Mouse (Mus musculus): ENCODE data around the gene Ptprj. TPM values are rescaled to one million over a fixed set of nuclear protein-coding genes. Genes with fewer than 3 reads are reported as not detected.
"Not testable (repeated sequence)": the region's sequence is repeated elsewhere in the genome, so short reads cannot be mapped to it uniquely, and the experiment has no call there.

Gene Ptprj
- total RNA-seq, 1 experiment from 2014 or later, result 31.8 TPM

DNA sequence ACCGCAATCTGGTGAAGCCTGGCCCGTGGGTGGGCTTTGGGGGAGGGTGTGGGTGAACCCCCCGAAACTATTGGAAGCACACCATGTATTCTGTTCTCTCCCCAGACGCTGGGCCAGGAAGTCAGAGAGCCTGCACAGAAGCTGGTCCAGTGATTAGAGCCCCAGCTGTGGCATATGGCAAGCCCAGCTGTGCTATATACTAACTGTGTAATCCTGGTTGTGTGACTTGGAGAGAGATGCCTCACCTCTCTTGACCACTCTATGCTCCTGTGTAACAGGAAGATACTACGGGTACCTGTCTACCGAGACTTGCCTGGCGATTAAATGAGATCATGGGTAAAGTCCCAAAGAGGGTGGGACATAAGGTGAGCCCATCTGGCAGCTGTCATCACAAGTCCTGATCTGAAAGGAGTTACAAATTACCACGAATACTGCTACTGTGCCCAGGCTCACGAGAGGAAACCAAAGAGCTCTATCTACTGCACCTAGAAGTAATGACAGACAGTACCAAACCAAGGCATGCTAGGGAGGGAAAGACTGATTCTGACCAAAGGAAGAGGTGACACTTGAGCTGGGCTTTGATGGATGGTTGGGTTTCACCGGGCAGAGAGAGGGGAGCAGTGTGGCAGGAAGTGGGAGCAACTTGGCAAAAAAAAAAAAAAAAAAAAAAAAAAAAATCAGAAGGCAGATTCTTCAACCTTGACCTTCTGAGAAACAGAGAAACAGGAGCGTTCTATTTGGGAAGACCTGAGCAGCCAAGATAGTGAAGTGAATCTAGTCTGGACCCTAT, 754 bp upstream of the Ptprj start:
- peak; percentile 18 to 28; a peak in 3 of 4 replicates for ATAC-seq (replicated peaks in 1 of 2; ENCODE audit: insufficient read depth in 1 of 2, low FRiP score in 2 of 2, low TSS enrichment in 1 of 2, low read depth in 1 of 2, poor library complexity in 2 of 2, severe bottlenecking in 2 of 2)

DNA sequence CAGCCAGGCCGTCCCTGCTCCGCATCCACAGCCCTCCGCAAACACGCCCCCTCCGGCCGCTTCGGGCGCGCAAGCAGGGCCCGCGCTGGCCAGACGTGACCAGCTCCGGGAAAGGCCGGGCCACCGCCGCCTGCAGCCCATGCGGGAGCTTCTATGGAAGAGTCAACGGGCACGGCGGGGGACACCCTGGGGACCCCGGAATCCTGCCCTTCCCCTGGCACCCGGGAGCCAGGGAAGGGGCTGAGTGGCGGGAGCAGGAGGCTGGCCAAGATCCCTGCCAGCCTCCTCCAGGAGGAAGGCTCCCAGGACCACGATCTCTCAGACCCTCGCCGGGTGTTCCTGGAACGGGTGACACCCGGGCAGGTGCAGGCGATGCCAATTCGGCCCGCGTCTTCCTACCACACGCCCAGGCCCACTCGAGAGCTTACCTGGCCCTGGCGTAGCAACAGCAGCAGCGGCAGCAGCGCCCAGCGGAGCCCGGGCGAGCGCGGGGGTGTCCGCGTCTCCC, 665 bp downstream of the Ptprj start:
- ATAC-seq (replicated peaks in 1 of 2; ENCODE audit: insufficient read depth in 1 of 2, low FRiP score in 2 of 2, low TSS enrichment in 1 of 2, low read depth in 1 of 2, poor library complexity in 2 of 2, severe bottlenecking in 2 of 2), result no peak

DNA sequence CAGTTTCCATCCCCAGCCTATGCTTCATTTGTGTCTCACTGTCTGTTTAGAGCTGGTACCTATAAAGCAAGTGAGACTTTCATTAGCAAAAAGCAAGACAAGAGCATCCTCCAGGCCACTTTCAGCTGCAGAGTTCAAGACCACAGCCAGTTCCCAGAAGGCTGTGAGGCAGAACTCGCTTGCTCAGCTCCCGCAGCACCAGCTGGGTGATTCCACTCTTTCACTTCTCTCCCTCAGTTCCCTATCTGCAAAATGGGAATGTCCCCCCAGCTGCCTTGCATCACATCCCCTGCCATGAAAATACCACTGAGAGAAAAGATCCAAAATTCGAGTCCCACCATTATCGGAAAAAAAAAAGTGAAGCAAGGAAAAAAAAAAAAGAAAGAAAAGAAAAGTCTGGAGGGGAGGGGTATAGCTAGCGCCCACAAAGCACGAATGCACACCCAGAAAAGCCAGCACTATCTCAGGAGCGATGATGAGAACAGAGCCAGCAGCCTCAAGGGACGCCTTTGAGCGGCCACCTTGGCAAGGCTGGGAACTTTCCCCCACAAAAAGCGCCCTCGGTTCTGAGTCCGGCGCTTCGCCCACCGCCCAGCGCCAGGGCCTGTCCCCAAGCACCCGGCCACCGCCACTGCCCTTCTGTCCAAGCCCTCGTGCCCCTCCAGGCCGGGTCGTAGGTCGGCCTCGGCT, 1.3 kb downstream of the Ptprj start:
- no peak for ATAC-seq (replicated peaks in 1 of 2; ENCODE audit: insufficient read depth in 1 of 2, low FRiP score in 2 of 2, low TSS enrichment in 1 of 2, low read depth in 1 of 2, poor library complexity in 2 of 2, severe bottlenecking in 2 of 2)

DNA sequence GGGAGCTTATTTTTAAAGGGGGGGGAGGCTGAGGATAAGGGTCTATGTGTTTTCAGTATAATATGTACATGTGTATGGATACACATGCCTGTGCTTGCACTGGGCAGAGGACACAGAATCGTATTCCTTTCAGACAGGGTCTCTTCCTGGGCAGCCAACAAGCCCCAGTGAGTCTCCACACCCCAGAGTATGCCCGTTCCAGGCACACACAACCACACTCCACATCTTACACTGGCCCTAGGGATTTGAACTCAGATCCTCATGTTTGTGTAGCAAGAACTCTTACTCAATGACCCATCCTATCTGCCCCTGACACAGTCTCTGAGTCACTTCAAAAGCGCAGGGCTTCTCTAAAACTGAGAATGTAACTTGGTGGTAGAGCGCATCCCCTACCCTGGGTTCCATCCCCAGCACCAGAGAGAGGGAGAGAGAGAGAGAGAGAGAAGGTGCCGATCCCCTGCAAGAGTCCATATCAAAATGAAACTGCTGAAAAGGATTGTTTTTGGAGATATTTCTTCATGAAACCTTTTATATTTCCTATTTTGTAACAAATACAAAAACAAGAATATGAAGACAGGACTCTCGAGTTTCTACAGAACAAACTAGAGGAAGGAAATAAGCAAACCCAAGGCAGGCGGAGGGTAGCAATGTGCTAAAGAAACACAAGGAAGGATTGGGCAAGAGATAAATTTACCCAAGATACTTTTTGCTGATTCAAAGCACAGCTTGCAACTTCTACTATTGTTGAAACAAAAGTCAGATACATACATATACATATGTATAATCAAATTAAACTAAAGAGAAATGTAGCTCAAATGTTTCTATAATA, 2.8 kb downstream of the Ptprj start:
- peak in 1 of 2 experiments; percentile 12; a peak in 1 of 4 replicates for ATAC-seq (replicated peaks in 1 of 2; ENCODE audit: insufficient read depth in 1 of 2, low FRiP score in 2 of 2, low TSS enrichment in 1 of 2, low read depth in 1 of 2, poor library complexity in 2 of 2, severe bottlenecking in 2 of 2)

DNA sequence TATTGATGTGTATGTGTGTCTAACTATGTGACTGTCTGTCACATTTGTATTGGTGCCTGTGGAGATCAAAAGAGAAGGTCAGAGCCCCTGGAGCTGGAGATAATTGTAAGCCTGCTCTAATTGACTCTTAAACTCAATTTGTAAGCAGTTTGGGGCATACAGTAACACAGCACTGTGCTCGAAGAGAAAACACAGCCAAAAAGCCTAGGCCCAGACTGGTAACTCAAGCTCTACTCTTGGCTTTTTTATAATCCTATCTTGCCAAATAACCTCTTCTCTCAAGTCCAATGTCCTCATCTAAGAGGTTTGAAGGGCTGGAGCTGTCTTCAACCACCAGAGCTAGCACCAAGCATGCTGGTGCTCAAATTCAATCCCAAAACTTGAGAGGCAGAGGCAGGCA, 3.5 kb downstream of the Ptprj start:
- no peak for ATAC-seq (replicated peaks in 1 of 2; ENCODE audit: insufficient read depth in 1 of 2, low FRiP score in 2 of 2, low TSS enrichment in 1 of 2, low read depth in 1 of 2, poor library complexity in 2 of 2, severe bottlenecking in 2 of 2)

DNA sequence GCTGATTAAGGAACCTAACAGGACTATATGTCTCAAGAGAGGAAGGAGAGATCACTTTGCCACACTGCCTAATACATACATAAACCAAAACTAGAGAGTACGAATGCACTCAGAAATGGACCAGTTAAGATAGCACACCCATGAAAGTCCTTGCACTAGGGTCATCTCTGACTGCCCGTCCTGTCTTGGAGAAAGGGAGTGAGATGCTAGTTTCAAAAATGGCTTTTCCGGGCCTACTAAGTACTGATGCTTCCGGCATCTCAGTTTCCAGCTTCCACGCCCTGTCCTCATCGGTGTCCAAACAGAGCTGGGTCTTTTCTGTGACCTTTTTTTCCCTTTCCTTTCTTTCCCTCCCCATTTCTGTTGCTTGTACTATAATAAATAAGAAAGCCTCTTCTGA, 4.0 kb downstream of the Ptprj start:
- no peak for ATAC-seq (replicated peaks in 1 of 2; ENCODE audit: insufficient read depth in 1 of 2, low FRiP score in 2 of 2, low TSS enrichment in 1 of 2, low read depth in 1 of 2, poor library complexity in 2 of 2, severe bottlenecking in 2 of 2)

DNA sequence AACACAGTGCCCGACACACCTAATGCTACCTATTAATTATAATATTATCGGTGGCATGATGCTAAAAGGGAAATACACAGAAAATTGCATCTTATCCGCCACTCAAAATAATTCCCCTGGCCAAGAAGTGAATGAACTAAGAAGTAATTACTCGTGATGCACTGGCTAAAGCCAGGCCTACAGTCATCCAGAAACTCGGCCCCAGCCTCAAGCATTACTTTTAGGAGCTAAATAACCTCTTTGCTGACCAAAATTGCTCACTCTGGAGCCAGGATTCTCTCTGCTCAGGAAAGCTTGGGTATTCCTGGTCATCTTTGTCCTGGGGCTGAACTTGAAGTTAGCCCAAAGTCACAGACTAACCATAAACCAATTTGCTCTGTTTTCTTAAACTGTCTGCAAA, 4.7 kb downstream of the Ptprj start:
- no peak for ATAC-seq (replicated peaks in 1 of 2; ENCODE audit: insufficient read depth in 1 of 2, low FRiP score in 2 of 2, low TSS enrichment in 1 of 2, low read depth in 1 of 2, poor library complexity in 2 of 2, severe bottlenecking in 2 of 2)

DNA sequence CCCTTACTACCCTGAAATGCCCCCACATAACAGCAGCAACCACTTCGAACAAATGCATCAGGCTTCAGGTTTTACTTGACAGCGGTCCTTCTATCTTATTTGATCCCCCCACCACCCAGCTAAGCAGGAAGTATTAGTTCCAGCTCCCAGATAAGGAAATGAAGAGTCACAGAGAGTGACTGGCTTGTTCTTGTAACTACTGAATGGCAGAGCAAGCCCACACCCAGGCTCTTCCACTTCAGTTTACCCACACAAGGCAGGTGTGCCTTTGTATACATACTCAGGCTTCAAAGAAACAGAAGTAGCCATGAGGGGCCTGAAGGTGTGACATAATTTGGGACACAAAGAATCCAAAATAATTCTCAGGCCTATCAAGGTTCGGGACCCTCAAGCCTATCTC, 5.3 kb downstream of the Ptprj start:
- no peak for ATAC-seq (replicated peaks in 1 of 2; ENCODE audit: insufficient read depth in 1 of 2, low FRiP score in 2 of 2, low TSS enrichment in 1 of 2, low read depth in 1 of 2, poor library complexity in 2 of 2, severe bottlenecking in 2 of 2)

DNA sequence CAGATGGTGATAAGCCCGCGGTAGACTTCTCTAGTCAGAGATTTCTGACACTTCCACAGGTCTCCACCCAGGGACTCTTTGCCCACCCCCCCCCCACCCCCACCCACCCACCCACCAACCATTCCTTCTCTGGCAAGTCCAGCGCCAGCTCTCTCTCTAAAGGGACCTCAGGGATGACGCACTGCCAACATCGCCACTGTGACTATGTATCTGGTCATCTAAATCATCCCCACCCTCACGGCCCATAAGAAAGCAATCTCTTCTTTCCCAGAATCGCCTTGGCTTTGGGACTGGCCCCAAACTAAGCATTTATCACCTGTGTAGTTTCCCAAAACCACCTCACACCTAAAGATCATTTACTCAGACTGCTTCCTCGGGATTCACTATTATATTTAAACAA, 5.9 kb downstream of the Ptprj start:
- ATAC-seq (replicated peaks in 1 of 2; ENCODE audit: insufficient read depth in 1 of 2, low FRiP score in 2 of 2, low TSS enrichment in 1 of 2, low read depth in 1 of 2, poor library complexity in 2 of 2, severe bottlenecking in 2 of 2), result 0 out of 4 replicates have a peak, but pooled peaks of 1 of the 2 experiments have one; percentile 31

DNA sequence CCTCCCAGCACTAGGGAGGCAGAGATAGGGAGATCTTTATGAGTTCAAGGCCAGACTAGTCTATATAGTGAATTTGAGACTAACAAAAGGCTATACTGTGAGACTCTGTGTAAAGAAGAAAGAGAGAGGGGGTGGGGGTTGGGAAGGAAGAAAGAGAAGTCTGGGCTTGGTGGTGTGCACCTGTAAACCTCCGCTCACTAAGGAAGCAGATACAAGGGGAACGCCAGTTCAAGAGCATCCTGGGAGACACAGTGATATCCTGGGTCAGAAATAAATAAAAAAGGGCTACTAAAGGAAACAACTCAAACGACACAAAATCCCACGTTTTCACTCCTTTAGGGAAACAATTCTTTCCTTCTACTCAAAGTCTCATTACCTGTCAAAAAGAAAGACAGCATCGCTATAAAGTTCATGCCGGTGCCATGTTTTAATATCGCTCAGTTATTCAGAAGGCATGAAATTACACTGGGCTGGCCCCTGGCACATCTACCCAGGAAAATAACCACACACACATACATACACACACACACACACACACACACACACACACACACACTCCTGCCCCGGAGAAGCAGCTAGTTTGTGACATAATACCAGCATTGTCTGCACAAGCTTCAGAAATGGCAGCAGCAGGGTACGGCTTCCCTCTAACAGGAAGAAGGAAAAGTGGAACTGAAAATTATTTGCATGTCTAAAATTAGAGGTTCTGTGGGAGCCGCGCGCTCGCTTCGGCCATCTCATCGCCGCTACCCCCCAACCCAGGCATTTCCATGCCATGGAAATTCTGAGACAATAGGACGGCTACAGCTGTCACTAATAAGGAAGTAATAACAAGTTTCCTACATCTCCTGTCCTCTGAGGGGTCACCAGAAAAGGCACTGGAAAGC, 6.6 kb downstream of the Ptprj start:
- peak; percentile 8 to 9; a peak in 2 of 4 replicates for ATAC-seq (replicated peaks in 1 of 2; ENCODE audit: insufficient read depth in 1 of 2, low FRiP score in 2 of 2, low TSS enrichment in 1 of 2, low read depth in 1 of 2, poor library complexity in 2 of 2, severe bottlenecking in 2 of 2)

DNA sequence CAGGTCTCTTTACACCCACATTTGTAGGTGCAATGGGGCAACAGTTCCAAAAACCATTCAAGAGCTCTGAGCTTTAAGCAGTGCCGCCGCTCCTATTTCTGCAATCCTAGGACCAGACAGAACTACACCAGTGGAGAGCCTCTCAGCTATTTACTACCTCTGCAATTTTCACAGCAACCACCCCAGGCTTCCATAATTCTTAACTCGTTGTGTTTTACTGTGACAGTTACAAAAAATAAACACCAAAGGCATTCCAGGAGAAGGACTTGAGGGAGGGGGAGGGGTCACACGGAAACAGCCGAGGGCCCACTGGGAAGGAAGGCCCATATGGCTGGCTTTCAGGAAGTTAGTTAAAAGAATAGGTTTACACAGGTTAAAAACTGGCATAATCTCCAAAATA, 8.3 kb downstream of the Ptprj start:
- ATAC-seq (replicated peaks in 1 of 2; ENCODE audit: insufficient read depth in 1 of 2, low FRiP score in 2 of 2, low TSS enrichment in 1 of 2, low read depth in 1 of 2, poor library complexity in 2 of 2, severe bottlenecking in 2 of 2), result no peak

DNA sequence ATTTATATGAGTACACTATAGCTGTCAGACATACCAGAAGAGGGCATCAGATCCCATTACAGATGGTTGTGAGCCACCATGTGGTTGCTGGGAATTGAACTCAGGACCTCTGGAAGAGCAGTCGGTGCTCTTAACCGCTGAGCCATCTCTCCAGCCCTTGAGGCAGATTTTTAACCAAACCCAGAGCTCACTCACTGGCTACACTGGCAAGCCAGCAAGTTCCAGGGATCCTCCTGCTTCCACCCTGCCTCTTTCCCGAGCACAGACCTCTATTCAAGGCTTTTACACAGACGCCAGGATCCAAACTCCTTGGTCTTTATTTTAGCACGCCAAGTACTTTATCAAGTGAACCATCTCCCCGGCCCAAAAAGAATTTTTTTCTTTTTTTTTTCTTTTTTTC, 9.0 kb downstream of the Ptprj start:
- not testable (repeated sequence) for ATAC-seq (replicated peaks in 1 of 2; ENCODE audit: insufficient read depth in 1 of 2, low FRiP score in 2 of 2, low TSS enrichment in 1 of 2, low read depth in 1 of 2, poor library complexity in 2 of 2, severe bottlenecking in 2 of 2)

DNA sequence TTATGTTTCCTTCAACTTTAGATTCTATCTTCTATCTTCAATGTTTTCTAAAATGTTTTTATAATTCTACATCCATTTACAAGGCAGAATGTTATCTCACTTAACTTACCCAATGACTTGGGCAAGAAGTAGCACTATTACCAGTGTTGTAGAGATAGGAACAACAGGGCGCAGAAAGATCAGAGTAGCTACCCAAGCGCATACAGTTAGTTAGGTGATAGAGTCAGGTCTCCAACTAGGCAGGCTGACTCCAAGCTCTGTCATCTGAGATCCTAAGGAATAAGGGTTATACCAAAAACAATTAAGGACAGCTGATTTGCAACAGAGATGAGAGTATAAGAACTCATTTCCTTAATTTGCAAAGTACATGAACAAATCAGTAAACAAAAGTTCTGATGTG, 9.6 kb downstream of the Ptprj start:
- no peak for ATAC-seq (replicated peaks in 1 of 2; ENCODE audit: insufficient read depth in 1 of 2, low FRiP score in 2 of 2, low TSS enrichment in 1 of 2, low read depth in 1 of 2, poor library complexity in 2 of 2, severe bottlenecking in 2 of 2)

DNA sequence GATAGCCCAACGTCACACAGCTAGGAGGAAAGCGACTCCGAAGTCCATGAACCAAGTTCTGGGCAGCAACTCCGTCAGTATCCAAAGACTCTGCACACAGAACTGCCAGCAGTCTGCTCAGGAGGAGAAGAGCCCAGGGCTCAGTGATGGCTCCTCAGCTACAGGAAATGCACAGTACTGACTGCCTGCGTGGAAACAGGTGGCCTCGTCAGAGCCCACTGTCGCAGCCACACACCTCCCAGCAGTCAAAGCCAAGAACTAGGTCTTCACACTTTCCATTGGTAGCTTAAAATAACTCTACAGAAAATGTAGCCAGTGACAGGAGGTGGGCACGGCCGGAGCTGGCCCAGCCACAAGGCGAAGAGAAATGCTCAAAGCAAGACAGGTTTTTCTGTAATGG, 10.2 kb downstream of the Ptprj start:
- ATAC-seq (replicated peaks in 1 of 2; ENCODE audit: insufficient read depth in 1 of 2, low FRiP score in 2 of 2, low TSS enrichment in 1 of 2, low read depth in 1 of 2, poor library complexity in 2 of 2, severe bottlenecking in 2 of 2), result peak; percentile 60 to 73

DNA sequence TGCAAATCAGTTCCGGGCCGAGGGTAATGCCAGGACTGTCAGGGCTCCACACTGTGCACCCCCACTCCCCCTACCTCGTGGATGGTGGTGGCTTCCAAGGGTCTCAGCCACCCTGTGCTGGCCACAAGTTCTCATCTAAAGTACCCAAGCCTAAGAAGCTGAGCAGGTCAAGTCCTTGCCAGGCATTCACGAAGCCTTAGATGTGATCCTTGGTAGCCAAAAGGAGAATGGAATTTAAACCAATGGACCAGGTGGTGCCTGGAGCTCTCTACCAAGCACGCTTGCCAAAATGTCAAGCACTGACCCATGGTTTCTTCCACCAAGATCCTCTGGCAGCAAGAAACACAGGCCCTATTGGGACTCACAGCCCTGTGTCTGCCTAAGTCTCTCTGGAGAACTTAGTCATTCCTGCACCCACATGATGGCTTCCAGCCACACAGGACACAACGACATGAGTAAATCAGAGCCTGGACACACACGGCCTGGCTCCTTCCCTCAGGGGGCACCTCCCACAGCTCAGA, 11.4 kb downstream of the Ptprj start:
- no peak for ATAC-seq (replicated peaks in 1 of 2; ENCODE audit: insufficient read depth in 1 of 2, low FRiP score in 2 of 2, low TSS enrichment in 1 of 2, low read depth in 1 of 2, poor library complexity in 2 of 2, severe bottlenecking in 2 of 2)

DNA sequence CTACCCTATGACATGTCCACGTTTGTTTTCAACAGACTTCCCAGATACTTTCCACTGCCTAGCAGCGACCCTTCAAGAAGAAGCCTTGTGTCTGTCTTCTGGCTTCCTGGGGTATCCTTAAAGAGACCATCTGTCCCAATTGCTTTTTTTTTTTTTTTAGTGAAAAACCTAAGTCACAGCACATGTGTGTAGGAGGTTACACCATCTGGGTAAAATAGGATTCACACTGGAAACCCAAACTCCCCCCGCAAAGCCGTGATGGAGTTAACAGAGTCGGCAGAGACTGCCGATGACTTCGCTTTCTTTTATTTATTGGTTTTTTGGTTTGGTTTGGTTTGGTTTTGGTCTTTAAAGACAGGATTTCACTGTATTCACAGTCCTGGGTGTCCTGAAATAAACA, 12.4 kb downstream of the Ptprj start:
- no peak for ATAC-seq (replicated peaks in 1 of 2; ENCODE audit: insufficient read depth in 1 of 2, low FRiP score in 2 of 2, low TSS enrichment in 1 of 2, low read depth in 1 of 2, poor library complexity in 2 of 2, severe bottlenecking in 2 of 2)
